In genomic region chr1:180826634-180827033, GRCm38 (mm10) we compare ENCODE assay signal across 25 mouse cellular contexts. TPM values are rescaled to one million over a fixed set of nuclear protein-coding genes. Genes with fewer than 3 reads are reported as not detected.
A peak's percentile ranks its signal among the peaks of the same experiment; 100 is the strongest.
DNase-seq lines count a peak whose midpoint lies in the region; ATAC-seq lines count a peak whose summit lies in the region.
"Had no signal": no experiment of that assay in that cellular context is flagged by ENCODE, and none has a peak within 500 bp of the region (broad histone marks: within the 10 kb centered on the region; RNA-seq: fewer than 3 reads in every experiment).

No protein-coding gene starts in this region.

- no peaks in the 10 kb centered on the region for H3K27me3 ChIP-seq in splenic B cell, adult 2 months (ENCODE audit: control insufficient read depth, insufficient read depth, low read length, poor library complexity, severe bottlenecking)
- H3K27me3 ChIP-seq in kidney, embryonic 15.5 days: 0 out of 2 replicates have a peak, but pooled peaks cover 3% of the 10 kb centered on the region
- H3K27me3 ChIP-seq: heart, embryonic 13.5 days; hindbrain, embryonic 15.5 days; intestine, embryonic 15.5 days; limb, embryonic 12.5 days had no signal

- no peaks in the 10 kb centered on the region for H3K9me3 ChIP-seq in kidney, embryonic 15.5 days (replicated peaks)
- H3K9me3 ChIP-seq: embryonic facial prominence, embryonic 10.5 days; heart, embryonic 13.5 days; hindbrain, embryonic 15.5 days; intestine, embryonic 15.5 days; limb, embryonic 12.5 days had no signal

- no peak overlapping the region for H3K4me2 ChIP-seq in kidney, embryonic 15.5 days
- H3K4me2 ChIP-seq: heart, embryonic 13.5 days; hindbrain, embryonic 15.5 days; intestine, embryonic 15.5 days; limb, embryonic 12.5 days had no signal

- DNase-seq in spleen, adult 18-20 months: peak; percentile 19 to 38
- DNase-seq in spleen, postnatal 4 days (ENCODE audit: low spot score in 2 of 2): no peak
- peak; percentile 83 for DNase-seq in MEL-GATA-1-ER (ENCODE audit: extremely low read depth, low read depth)
- DNase-seq in splenic B cell, adult 2 months (ENCODE audit: low read depth, low spot score): peak; percentile 77
- no peak for DNase-seq in embryo, embryonic 10 days (ENCODE audit: low spot score)
- DNase-seq: adrenal gland, postnatal 36 days; cerebellum, adult 2 months; cerebellum, postnatal 36 days; heart, adult 11 months; heart, postnatal 36 days; kidney, adult 9 months; kidney, postnatal 36 days; lung, adult 2 months; retina, postnatal 1 day; right cerebral cortex, postnatal 4 days; thymus, adult 2 months had no signal

- no peak overlapping the region for H3K4me3 ChIP-seq in kidney, embryonic 15.5 days (replicated peaks)
- H3K4me3 ChIP-seq: embryonic facial prominence, embryonic 10.5 days; heart, embryonic 13.5 days; hindbrain, embryonic 15.5 days; intestine, embryonic 15.5 days; limb, embryonic 12.5 days had no signal

- H3K9ac ChIP-seq in kidney, embryonic 15.5 days: no peak overlapping the region
- H3K9ac ChIP-seq: heart, embryonic 13.5 days; hindbrain, embryonic 15.5 days; intestine, embryonic 15.5 days; limb, embryonic 12.5 days had no signal

- H3K4me1 ChIP-seq in kidney, embryonic 15.5 days: peaks cover 16% of the 10 kb centered on the region
- H3K4me1 ChIP-seq: hindbrain, embryonic 15.5 days had no signal

- no peaks in the 10 kb centered on the region for H3K36me3 ChIP-seq in splenic B cell, adult 2 months (ENCODE audit: control insufficient read depth, insufficient read depth, low read length, poor library complexity, severe bottlenecking)
- no peaks in the 10 kb centered on the region for H3K36me3 ChIP-seq in kidney, embryonic 15.5 days
- H3K36me3 ChIP-seq: embryonic facial prominence, embryonic 10.5 days; G1E; heart, embryonic 13.5 days; hindbrain, embryonic 15.5 days; intestine, embryonic 15.5 days; limb, embryonic 12.5 days had no signal

- H3K27ac ChIP-seq in kidney, embryonic 15.5 days: no peak overlapping the region
- H3K27ac ChIP-seq: embryonic facial prominence, embryonic 10.5 days; heart, embryonic 13.5 days; hindbrain, embryonic 15.5 days; intestine, embryonic 15.5 days; limb, embryonic 12.5 days had no signal

- peak; percentile 57 to 68 for ATAC-seq in hematopoietic stem cell, adult 5-6 weeks (replicated peaks in 1 of 2; ENCODE audit: insufficient read depth in 1 of 2, low FRiP score in 2 of 2, low TSS enrichment in 1 of 2, low read depth in 1 of 2, poor library complexity in 2 of 2, severe bottlenecking in 2 of 2)
- ATAC-seq in kidney, embryonic 15.5 days (replicated peaks; ENCODE audit: low FRiP score): no peak
- ATAC-seq: intestine, embryonic 15.5 days; midbrain, embryonic 16.5 days had no signal

- WGBS in kidney, embryonic 15.5 days: 89% methylated on average over 4 of the region's 4 CpGs

RNA-seq across cellular contexts. Expression of gene H3f3a, which starts 12.9 kb away (rescaled TPM):
- 1,757 and 2,309 TPM in 2 replicates for total RNA-seq in hematopoietic stem cell, adult 5-6 weeks (2017)
- 2,677 and 2,753 TPM in 2 replicates for polyA plus RNA-seq in kidney, embryonic 15.5 days (2015; fragmentation: Nextera tagmentation; extraction: Ambion mirVana)

RNA-seq across cellular contexts. Expression of gene Sde2, which starts 24.3 kb away (rescaled TPM):
- total RNA-seq in hematopoietic stem cell, adult 5-6 weeks (2017): 53.2 and 68.7 TPM in 2 replicates
- 37.0 and 38.7 TPM in 2 replicates for polyA plus RNA-seq in kidney, embryonic 15.5 days (2015; fragmentation: Nextera tagmentation; extraction: Ambion mirVana)

Comparison
In these comparisons a context has a peak if more than half of its experiments do, and no peak if none do; other contexts are left out.
1. DNase-seq: peak in spleen, adult 18-20 months (2 of 2), MEL-GATA-1-ER (single experiment) and splenic B cell, adult 2 months (single experiment); none in spleen, postnatal 4 days (0 of 2) and embryo, embryonic 10 days (single experiment).